Mouse (Mus musculus) testis, adult 2 months (tissue): Measurements from ENCODE around the gene Tbc1d14.

Experiments
- CTCF ChIP-seq: fragments of 200-500 bp; IDR thresholded peaks from 2 replicates; pipeline ENCODE4 v1.5.1; 2012; ENCODE audit warnings: low read depth, mild to moderate bottlenecking, inconsistent platforms, low read length, moderate library complexity; ENCODE audit not compliant: control insufficient read depth, insufficient read depth, insufficient replicate concordance
- POLR2A ChIP-seq: fragments of 200-500 bp; IDR thresholded peaks from 2 replicates; pipeline ENCODE4 v1.6.1; 2012; ENCODE audit warnings: low read depth, mild to moderate bottlenecking, inconsistent platforms, low read length, moderate library complexity; ENCODE audit not compliant: control insufficient read depth

GRCm38 (mm10) chr5:36598883-36599282, 5.8 kb upstream of the Tbc1d14 start:
- TF ChIP-seq CTCF (no peak), POLR2A (no peak)
